Mouse (Mus musculus): ENCODE data around the gene Thop1. TPM values are rescaled to one million over a fixed set of nuclear protein-coding genes. Genes with fewer than 3 reads are reported as not detected.
"Not testable (repeated sequence)": the region's sequence is repeated elsewhere in the genome, so short reads cannot be mapped to it uniquely, and the experiment has no call there.

Gene Thop1
- polyA plus RNA-seq, 1 experiment, result 30.7 TPM

DNA sequence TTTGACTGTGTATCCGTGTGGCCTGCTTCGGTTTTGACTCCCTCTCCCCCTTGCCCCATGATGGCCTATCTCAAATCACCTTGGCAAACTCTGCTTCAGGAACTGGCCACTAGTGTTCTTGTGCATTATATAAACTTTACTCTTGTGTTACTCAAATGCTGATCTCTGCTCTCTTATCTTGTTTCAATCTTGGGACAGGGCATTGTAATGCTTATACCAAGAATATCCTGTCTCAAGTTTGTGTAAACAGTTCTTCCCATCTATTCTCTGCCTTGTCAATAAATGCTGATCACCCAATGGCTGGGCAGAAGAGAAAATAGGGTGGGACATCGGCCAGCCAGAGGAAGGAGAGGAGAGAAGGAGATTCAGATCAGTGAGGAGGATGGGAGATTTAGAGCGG is 7.1 kb upstream of the Thop1 start:
- H3K4me1 ChIP-seq (replicated peaks; ENCODE audit: control insufficient read depth, insufficient read depth, low read length), result peaks cover 12% of the 10 kb centered on the region
- no peaks in the 10 kb centered on the region for H3K27me3 ChIP-seq (ENCODE audit: control insufficient read depth, insufficient read depth, low read length)
- no peak for DNase-seq
- no peak overlapping the region for H3K4me3 ChIP-seq (ENCODE audit: control insufficient read depth, insufficient read depth, low read length)
- TF ChIP-seq CTCF (IDR thresholded peaks at IDR 0.05; ENCODE audit: borderline replicate concordance, control insufficient read depth, extremely low read depth, insufficient read depth, low read length, poor library complexity) (no peak), POLR2A (IDR thresholded peaks at IDR 0.05; ENCODE audit: control insufficient read depth, extremely low read depth, insufficient read depth, low read length, poor library complexity) (no peak)
- no peak overlapping the region for H3K27ac ChIP-seq (ENCODE audit: control insufficient read depth, insufficient read depth, low read length)
- no peaks in the 10 kb centered on the region for H3K36me3 ChIP-seq (ENCODE audit: control insufficient read depth, insufficient read depth, low read length)
- 66% methylated on average over 4 of the region's 4 CpGs for WGBS

DNA sequence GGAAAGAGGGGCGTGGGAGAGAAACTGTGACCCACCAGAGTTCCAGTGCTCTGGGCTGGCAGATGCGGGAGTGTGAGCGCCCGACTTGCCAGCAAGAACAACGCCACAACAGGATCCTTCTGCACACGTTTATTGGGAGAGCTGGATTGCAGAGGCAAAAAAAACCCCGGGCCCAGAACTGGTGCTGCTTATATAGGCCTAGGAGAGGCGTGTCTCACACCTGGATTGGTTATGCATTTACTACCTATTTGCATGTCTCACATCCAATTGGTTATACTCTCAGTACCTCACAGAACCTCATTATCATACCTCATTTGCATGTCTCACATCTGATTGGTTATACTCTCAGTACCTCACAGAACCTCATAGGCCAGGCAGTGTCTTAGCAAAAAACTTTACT is 5.3 kb upstream of the Thop1 start:
- DNase-seq; H3K4me3 ChIP-seq (ENCODE audit: control insufficient read depth, insufficient read depth, low read length); H3K27ac ChIP-seq (ENCODE audit: control insufficient read depth, insufficient read depth, low read length); H3K36me3 ChIP-seq (ENCODE audit: control insufficient read depth, insufficient read depth, low read length); H3K4me1 ChIP-seq (replicated peaks; ENCODE audit: control insufficient read depth, insufficient read depth, low read length); H3K27me3 ChIP-seq (ENCODE audit: control insufficient read depth, insufficient read depth, low read length): not testable (repeated sequence)
- WGBS, result 93% methylated on average over 8 of the region's 8 CpGs

DNA sequence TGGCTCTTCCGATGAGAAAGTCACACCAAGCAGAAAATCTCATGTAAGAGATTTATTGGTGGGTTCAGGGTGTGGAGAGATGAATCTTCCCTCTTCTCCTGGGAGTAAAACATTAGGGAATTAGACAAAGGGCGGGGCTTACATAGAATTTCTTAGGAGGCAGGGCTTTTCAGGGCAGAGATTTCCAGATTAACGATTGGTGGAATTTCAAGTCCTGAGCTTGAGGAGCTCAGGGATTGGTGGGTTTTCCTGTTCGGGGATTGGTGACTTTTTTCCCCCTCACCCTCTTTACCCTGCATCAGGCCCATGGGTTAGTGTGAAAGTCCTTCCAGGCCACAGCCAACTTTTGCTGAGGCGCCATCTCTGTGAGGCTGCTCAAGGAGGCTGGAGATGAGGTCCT is 1.1 kb upstream of the Thop1 start:
- no peak for TF ChIP-seq POLR2A (IDR thresholded peaks at IDR 0.05; ENCODE audit: control insufficient read depth, extremely low read depth, insufficient read depth, low read length, poor library complexity)
- no peak for TF ChIP-seq CTCF (IDR thresholded peaks at IDR 0.05; ENCODE audit: borderline replicate concordance, control insufficient read depth, extremely low read depth, insufficient read depth, low read length, poor library complexity)
- 81% methylated on average over 5 of the region's 5 CpGs for WGBS
- no peak for DNase-seq
- Histone ChIP-seq H3K4me1 (replicated peaks; ENCODE audit: control insufficient read depth, insufficient read depth, low read length) (peaks cover 8% of the 10 kb centered on the region; the same call in 1 of the 2 replicates), H3K27me3 (ENCODE audit: control insufficient read depth, insufficient read depth, low read length) (no peaks in the 10 kb centered on the region), H3K4me3 (ENCODE audit: control insufficient read depth, insufficient read depth, low read length) (no peak overlapping the region), H3K36me3 (ENCODE audit: control insufficient read depth, insufficient read depth, low read length) (no peaks in the 10 kb centered on the region), H3K27ac (ENCODE audit: control insufficient read depth, insufficient read depth, low read length) (no peak overlapping the region)

DNA sequence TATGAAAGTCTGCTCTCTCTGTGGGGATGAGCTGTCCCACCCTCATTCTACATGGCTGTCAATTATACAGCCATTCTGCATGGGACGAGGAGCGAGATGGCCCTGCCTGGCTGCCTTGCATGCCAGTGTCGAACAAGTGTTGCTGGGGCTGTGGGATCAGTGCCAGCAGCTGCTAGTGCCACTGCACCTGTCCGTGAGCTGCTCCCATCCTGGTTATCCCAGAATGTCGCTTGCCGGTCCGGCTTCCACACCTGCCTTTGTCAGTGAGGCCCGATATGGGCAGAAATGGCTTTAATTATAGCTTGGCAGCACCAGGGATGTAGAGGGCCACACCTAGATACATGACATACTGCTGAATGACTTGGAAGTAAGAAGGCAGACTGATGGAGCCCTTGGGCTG is 2.5 kb downstream of the Thop1 start:
- TF ChIP-seq CTCF (IDR thresholded peaks at IDR 0.05; ENCODE audit: borderline replicate concordance, control insufficient read depth, extremely low read depth, insufficient read depth, low read length, poor library complexity) (no peak), POLR2A (IDR thresholded peaks at IDR 0.05; ENCODE audit: control insufficient read depth, extremely low read depth, insufficient read depth, low read length, poor library complexity) (no peak)
- no peaks in the 10 kb centered on the region for H3K36me3 ChIP-seq (ENCODE audit: control insufficient read depth, insufficient read depth, low read length)
- H3K27ac ChIP-seq (ENCODE audit: control insufficient read depth, insufficient read depth, low read length), result no peak overlapping the region
- H3K4me3 ChIP-seq (ENCODE audit: control insufficient read depth, insufficient read depth, low read length), result no peak overlapping the region
- no peak for DNase-seq
- 96% methylated on average over 8 of the region's 8 CpGs for WGBS
- H3K27me3 ChIP-seq (ENCODE audit: control insufficient read depth, insufficient read depth, low read length), result no peaks in the 10 kb centered on the region
- H3K4me1 ChIP-seq (replicated peaks; ENCODE audit: control insufficient read depth, insufficient read depth, low read length), result peaks cover 8% of the 10 kb centered on the region; the same call in 1 of the 2 replicates

DNA sequence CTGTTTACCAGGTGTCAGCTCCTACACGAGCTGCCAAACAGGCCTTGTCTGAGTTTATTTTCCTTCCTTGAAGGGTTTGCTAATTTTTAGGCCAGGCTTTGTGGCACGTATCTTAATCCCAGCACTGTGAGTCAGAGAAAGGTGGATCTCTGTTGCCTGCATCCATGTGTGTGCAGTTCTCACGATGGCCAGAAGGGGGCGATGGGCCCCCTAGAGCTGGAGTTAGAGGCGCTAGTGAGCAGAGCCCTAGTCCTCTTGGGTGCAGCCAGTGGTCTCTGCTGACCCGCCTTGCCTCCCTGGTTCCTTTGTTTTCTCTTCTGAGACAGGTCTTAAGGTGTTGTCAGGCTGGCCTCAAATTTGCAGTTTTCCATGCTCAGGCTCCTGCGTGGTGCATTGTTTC is 3.6 kb downstream of the Thop1 start:
- H3K27me3 ChIP-seq (ENCODE audit: control insufficient read depth, insufficient read depth, low read length), result no peaks in the 10 kb centered on the region
- H3K36me3 ChIP-seq (ENCODE audit: control insufficient read depth, insufficient read depth, low read length), result no peaks in the 10 kb centered on the region
- TF ChIP-seq POLR2A (IDR thresholded peaks at IDR 0.05; ENCODE audit: control insufficient read depth, extremely low read depth, insufficient read depth, low read length, poor library complexity), result no peak
- TF ChIP-seq CTCF (IDR thresholded peaks at IDR 0.05; ENCODE audit: borderline replicate concordance, control insufficient read depth, extremely low read depth, insufficient read depth, low read length, poor library complexity), result peak; percentile 63; the same call in 1 of the 2 replicates
- peak; percentile 19 for DNase-seq
- no peak overlapping the region for H3K4me3 ChIP-seq (ENCODE audit: control insufficient read depth, insufficient read depth, low read length)
- H3K27ac ChIP-seq (ENCODE audit: control insufficient read depth, insufficient read depth, low read length), result no peak overlapping the region
- peaks cover 8% of the 10 kb centered on the region; the same call in 1 of the 2 replicates for H3K4me1 ChIP-seq (replicated peaks; ENCODE audit: control insufficient read depth, insufficient read depth, low read length)
- 75% methylated on average over 7 of the region's 7 CpGs for WGBS

DNA sequence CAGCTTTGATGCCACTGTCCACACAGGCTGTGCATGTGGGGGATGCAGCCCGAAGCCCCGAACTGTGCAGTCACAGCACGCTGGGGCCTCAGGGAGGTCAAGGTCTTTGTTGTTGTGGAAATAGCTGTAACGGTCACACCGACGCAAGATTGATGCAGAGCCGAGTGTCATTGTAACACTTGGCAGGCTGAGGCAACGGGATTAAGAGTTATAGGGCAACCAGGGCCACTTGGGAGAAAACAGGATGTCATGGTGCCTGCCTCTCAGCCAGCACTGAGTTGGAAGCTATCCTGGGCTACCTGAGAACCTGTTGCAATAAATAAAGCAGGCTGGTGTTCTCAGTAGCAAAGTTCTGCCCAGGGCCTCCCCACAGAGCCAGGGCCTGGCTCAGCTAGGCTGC is 5.9 kb downstream of the Thop1 start:
- no peak for DNase-seq
- no peak overlapping the region for H3K4me3 ChIP-seq (ENCODE audit: control insufficient read depth, insufficient read depth, low read length)
- WGBS, result 97% methylated on average over 8 of the region's 8 CpGs
- no peaks in the 10 kb centered on the region for H3K36me3 ChIP-seq (ENCODE audit: control insufficient read depth, insufficient read depth, low read length)
- H3K4me1 ChIP-seq (replicated peaks; ENCODE audit: control insufficient read depth, insufficient read depth, low read length), result 0 out of 2 replicates have a peak, but pooled peaks cover under 1% of the 10 kb centered on the region
- H3K27me3 ChIP-seq (ENCODE audit: control insufficient read depth, insufficient read depth, low read length), result no peaks in the 10 kb centered on the region
- no peak overlapping the region for H3K27ac ChIP-seq (ENCODE audit: control insufficient read depth, insufficient read depth, low read length)
- TF ChIP-seq CTCF (IDR thresholded peaks at IDR 0.05; ENCODE audit: borderline replicate concordance, control insufficient read depth, extremely low read depth, insufficient read depth, low read length, poor library complexity) (no peak), POLR2A (IDR thresholded peaks at IDR 0.05; ENCODE audit: control insufficient read depth, extremely low read depth, insufficient read depth, low read length, poor library complexity) (no peak)

DNA sequence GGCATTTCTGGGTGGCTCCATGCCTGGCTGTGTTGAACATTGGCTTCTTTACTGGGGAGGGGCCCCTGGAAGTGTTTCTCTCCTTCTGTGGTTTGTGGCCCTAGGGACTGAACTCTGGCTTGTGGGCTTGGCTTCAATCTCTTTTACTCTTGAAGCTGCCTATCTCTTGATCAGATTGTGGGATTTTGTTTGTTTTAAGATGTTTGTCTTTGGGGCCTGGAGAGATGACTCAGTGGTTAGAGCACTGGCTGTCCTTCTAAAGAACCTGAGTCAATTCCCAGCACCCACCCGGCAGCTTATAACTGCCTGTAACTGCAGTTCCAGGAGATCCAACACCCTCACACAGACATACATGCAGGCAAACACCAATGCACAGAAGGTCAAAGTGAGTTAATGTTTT is 6.5 kb downstream of the Thop1 start:
- H3K36me3 ChIP-seq (ENCODE audit: control insufficient read depth, insufficient read depth, low read length), result no peaks in the 10 kb centered on the region
- no peaks in the 10 kb centered on the region for H3K27me3 ChIP-seq (ENCODE audit: control insufficient read depth, insufficient read depth, low read length)
- DNase-seq, result no peak
- no peak overlapping the region for H3K4me3 ChIP-seq (ENCODE audit: control insufficient read depth, insufficient read depth, low read length)
- WGBS, result 83% methylated on average over 1 of the region's 1 CpGs
- TF ChIP-seq POLR2A (IDR thresholded peaks at IDR 0.05; ENCODE audit: control insufficient read depth, extremely low read depth, insufficient read depth, low read length, poor library complexity) (no peak), CTCF (IDR thresholded peaks at IDR 0.05; ENCODE audit: borderline replicate concordance, control insufficient read depth, extremely low read depth, insufficient read depth, low read length, poor library complexity) (no peak)
- no peak overlapping the region for H3K27ac ChIP-seq (ENCODE audit: control insufficient read depth, insufficient read depth, low read length)
- H3K4me1 ChIP-seq (replicated peaks; ENCODE audit: control insufficient read depth, insufficient read depth, low read length), result no peaks in the 10 kb centered on the region

Data from thymus, adult 2 months (tissue).